Mouse (Mus musculus) heart, embryonic 12.5 days (tissue): ENCODE results near the gene Lag3. TPM values are rescaled to one million over a fixed set of nuclear protein-coding genes. Genes with fewer than 3 reads are reported as not detected.

Experiments
- ATAC-seq: fragments of 200-750 bp; cut with Nextera tagmentation; 2 replicates; pipeline ENCODE4 v1.8.0; 2017; ENCODE audit warnings: moderate TSS enrichment, moderate library complexity; ENCODE audit not compliant: insufficient number of reproducible peaks, low FRiP score
- H3K27ac ChIP-seq: fragments of 300-500 bp; sonication (generic); 2 replicates; pipeline ENCODE4 v1.5.1; 2016; ENCODE audit warnings: mild to moderate bottlenecking, moderate library complexity; ENCODE audit not compliant: poor library complexity, severe bottlenecking
- H3K27me3 ChIP-seq: fragments of 300-500 bp; sonication (generic); replicated peaks from 2 replicates; pipeline ENCODE4 v1.6.1; 2016; ENCODE audit warnings: mild to moderate bottlenecking, moderate library complexity
- H3K36me3 ChIP-seq: fragments of 300-500 bp; sonication (generic); 2 replicates; pipeline ENCODE4 v1.6.1; 2016; ENCODE audit warnings: mild to moderate bottlenecking, moderate library complexity
- H3K4me1 ChIP-seq: fragments of 300-500 bp; sonication (generic); replicated peaks from 2 replicates; pipeline ENCODE4 v1.6.1; 2016; ENCODE audit warnings: mild to moderate bottlenecking
- H3K4me2 ChIP-seq: fragments of 300-500 bp; sonication (generic); 2 replicates; pipeline ENCODE4 v1.6.1; 2016; ENCODE audit warnings: mild to moderate bottlenecking, moderate library complexity
- H3K4me3 ChIP-seq: fragments of 300-500 bp; sonication (generic); 2 replicates; pipeline ENCODE4 v1.5.1; 2016; ENCODE audit warnings: mild to moderate bottlenecking
- H3K9ac ChIP-seq: fragments of 300-500 bp; sonication (generic); 2 replicates; pipeline ENCODE4 v1.6.1; 2016; ENCODE audit warnings: mild to moderate bottlenecking, moderate library complexity
- H3K9me3 ChIP-seq: fragments of 300-500 bp; sonication (generic); replicated peaks from 2 replicates; pipeline ENCODE4 v1.6.1; 2016; ENCODE audit warnings: mild to moderate bottlenecking, moderate library complexity
- WGBS: fragments of 180-500 bp; shearing (Covaris S2); methylation state at CpG from one replicate; pipeline ENCODE4 v1.1.7; 2016; 5-methylcytosine and 5-hydroxymethylcytosine counted together
- polyA plus RNA-seq: library from polyadenylated mRNA; unstranded; fragments of >200 nt; fragmentation: Nextera tagmentation; extraction: Ambion mirVana; gene quantifications from 2 replicates; pipeline ENCODE4 v1.2.1, GENCODE M21; 2016

The Lag3 gene
- polyA plus RNA-seq, 1 experiment from 2014 or later: 1.4 TPM

- peak; percentile 76 for ATAC-seq
- no peaks in the 10 kb centered on the region for H3K9me3 ChIP-seq
- H3K9ac ChIP-seq: peak within 1 kb of the TSS; percentile 81
- peak within 1 kb of the TSS; percentile 89 for H3K4me3 ChIP-seq
- H3K4me2 ChIP-seq: peak within 1 kb of the TSS; percentile 96
- peaks cover 19% of the 10 kb centered on the region; the same call in 1 of the 2 replicates for H3K36me3 ChIP-seq
- H3K27me3 ChIP-seq: peaks cover 34% of the 10 kb centered on the region
- WGBS: 2% methylated on average over 84 of the region's 86 CpGs
- peak within 1 kb of the TSS; percentile 73 for H3K27ac ChIP-seq
- H3K4me1 ChIP-seq: peaks cover 41% of the 10 kb centered on the region
These were observed 54.3 kb downstream of the Lag3 start, which contains the start of gene P3h3 for GRCm38 (mm10) chr6:124856916-124857839. Gene P3h3, minus strand, starts transcription at chr6:124857752.

GRCm38 (mm10) chr6:124856321-124856720, 55.2 kb downstream of the Lag3 start:
- 3% methylated on average over 14 of the region's 14 CpGs for WGBS
- Histone ChIP-seq H3K4me3 (peak overlapping the region; percentile 89), H3K4me1 (peaks cover 35% of the 10 kb centered on the region), H3K27ac (peak overlapping the region; percentile 73), H3K9me3 (no peaks in the 10 kb centered on the region), H3K4me2 (peak overlapping the region; percentile 96), H3K27me3 (peaks cover 26% of the 10 kb centered on the region), H3K9ac (peak overlapping the region; percentile 81), H3K36me3 (peaks cover 25% of the 10 kb centered on the region; the same call in 1 of the 2 replicates)
- ATAC-seq: peak; percentile 53; the same call in 1 of the 2 replicates

GRCm38 (mm10) chr6:124854647-124855046, 56.9 kb downstream of the Lag3 start:
- no peak for ATAC-seq
- no peak overlapping the region for H3K4me2 ChIP-seq
- peaks cover 20% of the 10 kb centered on the region for H3K27me3 ChIP-seq
- H3K9ac ChIP-seq: no peak overlapping the region
- peaks cover 30% of the 10 kb centered on the region for H3K4me1 ChIP-seq
- no peak overlapping the region for H3K27ac ChIP-seq
- no peak overlapping the region for H3K4me3 ChIP-seq
- 58% methylated on average over 12 of the region's 12 CpGs for WGBS
- H3K36me3 ChIP-seq: peaks cover 33% of the 10 kb centered on the region; the same call in 1 of the 2 replicates
- no peaks in the 10 kb centered on the region for H3K9me3 ChIP-seq

Other genes with a start within 250 kb of the Lag3 start
- gene Lpcat3, start 248.7 kb downstream of the Lag3 start, polyA plus RNA-seq: 37.4 and 40.0 TPM in 2 replicates
- gene Emg1, start 199.5 kb downstream of the Lag3 start, polyA plus RNA-seq: 105 and 107 TPM in 2 replicates
- 345 and 349 TPM in 2 replicates for gene Phb2, start 199.4 kb downstream of the Lag3 start, polyA plus RNA-seq
- 4.4 and 4.9 TPM in 2 replicates for gene Ptpn6, start 173.0 kb downstream of the Lag3 start, polyA plus RNA-seq
- 352 and 365 TPM in 2 replicates for gene Grcc10, start 170.3 kb downstream of the Lag3 start, polyA plus RNA-seq
- gene Gm45234, start 155.7 kb downstream of the Lag3 start, polyA plus RNA-seq: not detected in 2 replicates
- gene Atn1, start 155.2 kb downstream of the Lag3 start, polyA plus RNA-seq: 9.5 and 10.2 TPM in 2 replicates
- gene Eno2, start 142.0 kb downstream of the Lag3 start, polyA plus RNA-seq: 6.0 and 6.4 TPM in 2 replicates
- 0.55 TPM in 1 of 2 replicates, not detected in the other for gene Lrrc23, start 132.0 kb downstream of the Lag3 start, polyA plus RNA-seq
- 8.7 and 9.1 TPM in 2 replicates for gene Spsb2, start 103.0 kb downstream of the Lag3 start, polyA plus RNA-seq
- 1,356 and 1,406 TPM in 2 replicates for gene Tpi1, start 97.4 kb downstream of the Lag3 start, polyA plus RNA-seq
- 119 and 121 TPM in 2 replicates for gene Usp5, start 82.2 kb downstream of the Lag3 start, polyA plus RNA-seq
- 105 and 121 TPM in 2 replicates for gene Cdca3, start 82.2 kb downstream of the Lag3 start, polyA plus RNA-seq
- gene Gnb3, start 71.4 kb downstream of the Lag3 start, polyA plus RNA-seq: 6.4 and 7.8 TPM in 2 replicates
- 19.2 and 21.9 TPM in 2 replicates for gene P3h3, start 54.0 kb downstream of the Lag3 start, polyA plus RNA-seq
- gene Gpr162, start 47.7 kb downstream of the Lag3 start, polyA plus RNA-seq: 1.9 and 2.2 TPM in 2 replicates
- not detected in 2 replicates for gene Cd4, start 23.5 kb downstream of the Lag3 start, polyA plus RNA-seq
- gene Ptms, start 8.4 kb upstream of the Lag3 start, polyA plus RNA-seq: 233 and 243 TPM in 2 replicates
- gene Mlf2, start 19.7 kb upstream of the Lag3 start, polyA plus RNA-seq: 357 and 358 TPM in 2 replicates
- 148 and 149 TPM in 2 replicates for gene Cops7a, start 53.8 kb upstream of the Lag3 start, polyA plus RNA-seq
- 0.39 and 0.45 TPM in 2 replicates for gene Pianp, start 85.0 kb upstream of the Lag3 start, polyA plus RNA-seq
- 12.2 and 13.6 TPM in 2 replicates for gene Zfp384, start 97.4 kb upstream of the Lag3 start, polyA plus RNA-seq
- gene Ing4, start 128.1 kb upstream of the Lag3 start, polyA plus RNA-seq: 76.7 and 81.8 TPM in 2 replicates
- gene Acrbp, start 138.0 kb upstream of the Lag3 start, polyA plus RNA-seq: 5.1 and 6.9 TPM in 2 replicates
- 0.24 and 0.31 TPM in 2 replicates for gene Lpar5, start 156.2 kb upstream of the Lag3 start, polyA plus RNA-seq
- gene Chd4, start 184.3 kb upstream of the Lag3 start, polyA plus RNA-seq: 76.2 and 77.3 TPM in 2 replicates
- gene Nop2, start 220.2 kb upstream of the Lag3 start, polyA plus RNA-seq: 55.0 and 56.2 TPM in 2 replicates
- 11.3 and 11.8 TPM in 2 replicates for gene Iffo1, start 233.5 kb upstream of the Lag3 start, polyA plus RNA-seq